Mouse (Mus musculus): ENCODE measurements around the gene Pgm5. TPM values are rescaled to one million over a fixed set of nuclear protein-coding genes. Genes with fewer than 3 reads are reported as not detected.

The Pgm5 gene
- polyA plus RNA-seq, 1 experiment from 2014 or later = 3.3 TPM

- ATAC-seq = no peak
- no peaks in the 10 kb centered on the region for H3K4me1 ChIP-seq (replicated peaks; ENCODE audit: control insufficient read depth, insufficient read depth, low read length)
- H3K27ac ChIP-seq (ENCODE audit: low read depth, low read length) = no peak overlapping the region
- H3K36me3 ChIP-seq (ENCODE audit: control insufficient read depth, insufficient read depth) = no peaks in the 10 kb centered on the region
- H3K9me3 ChIP-seq (ENCODE audit: control insufficient read depth) = no peaks in the 10 kb centered on the region
- H3K9ac ChIP-seq (ENCODE audit: low read depth, low read length) = no peak overlapping the region
- WGBS = 45% methylated on average over 2 of the region's 2 CpGs
- no peak overlapping the region for H3K4me3 ChIP-seq (ENCODE audit: low read depth, low read length)
- no peak overlapping the region for H3K4me2 ChIP-seq (replicated peaks; ENCODE audit: low read depth)
- 0 out of 2 replicates have a peak, but pooled peaks cover 6% of the 10 kb centered on the region for H3K27me3 ChIP-seq (replicated peaks; ENCODE audit: control insufficient read depth, insufficient read depth, low read length)
- no peak for TF ChIP-seq CTCF (IDR thresholded peaks at IDR 0.05; ENCODE audit: low read depth)
Observed at GRCm38 (mm10) chr19:24873873-24874272, 12.2 kb upstream of the Pgm5 start.

- Histone ChIP-seq H3K4me1 (replicated peaks; ENCODE audit: control insufficient read depth, insufficient read depth, low read length) (no peaks in the 10 kb centered on the region), H3K4me3 (ENCODE audit: low read depth, low read length) (peak overlapping the region; percentile 9; the same call in 1 of the 2 replicates), H3K4me2 (replicated peaks; ENCODE audit: low read depth) (peak overlapping the region; percentile 51), H3K27me3 (replicated peaks; ENCODE audit: control insufficient read depth, insufficient read depth, low read length) (no peaks in the 10 kb centered on the region), H3K9me3 (ENCODE audit: control insufficient read depth) (no peaks in the 10 kb centered on the region), H3K9ac (ENCODE audit: low read depth, low read length) (no peak overlapping the region), H3K36me3 (ENCODE audit: control insufficient read depth, insufficient read depth) (no peaks in the 10 kb centered on the region), H3K27ac (ENCODE audit: low read depth, low read length) (no peak overlapping the region)
- peak; percentile 56 for ATAC-seq
- TF ChIP-seq CTCF (IDR thresholded peaks at IDR 0.05; ENCODE audit: low read depth) = peak; percentile 96
- 14% methylated on average over 18 of the region's 18 CpGs for WGBS
Observed at GRCm38 (mm10) chr19:24871037-24871635, 9.5 kb upstream of the Pgm5 start.

GRCm38 (mm10) chr19:24865436-24865835 is 3.8 kb upstream of the Pgm5 start:
- TF ChIP-seq CTCF (IDR thresholded peaks at IDR 0.05; ENCODE audit: low read depth) = no peak
- no peaks in the 10 kb centered on the region for H3K36me3 ChIP-seq (ENCODE audit: control insufficient read depth, insufficient read depth)
- no peak overlapping the region for H3K4me2 ChIP-seq (replicated peaks; ENCODE audit: low read depth)
- no peak overlapping the region for H3K9ac ChIP-seq (ENCODE audit: low read depth, low read length)
- H3K27me3 ChIP-seq (replicated peaks; ENCODE audit: control insufficient read depth, insufficient read depth, low read length) = peaks cover 2% of the 10 kb centered on the region; the same call in 1 of the 2 replicates
- H3K27ac ChIP-seq (ENCODE audit: low read depth, low read length) = no peak overlapping the region
- H3K4me3 ChIP-seq (ENCODE audit: low read depth, low read length) = no peak overlapping the region
- no peaks in the 10 kb centered on the region; the same call in 1 of the 2 replicates for H3K4me1 ChIP-seq (replicated peaks; ENCODE audit: control insufficient read depth, insufficient read depth, low read length)
- no peak for ATAC-seq
- WGBS = 90% methylated on average over 9 of the region's 9 CpGs
- no peaks in the 10 kb centered on the region for H3K9me3 ChIP-seq (ENCODE audit: control insufficient read depth)

- H3K27me3 ChIP-seq (replicated peaks; ENCODE audit: control insufficient read depth, insufficient read depth, low read length) = peaks cover 2% of the 10 kb centered on the region; the same call in 1 of the 2 replicates
- H3K4me2 ChIP-seq (replicated peaks; ENCODE audit: low read depth) = peak overlapping the region; percentile 66
- H3K36me3 ChIP-seq (ENCODE audit: control insufficient read depth, insufficient read depth) = no peaks in the 10 kb centered on the region
- 15% methylated on average over 13 of the region's 13 CpGs for WGBS
- peak overlapping the region; percentile 41 for H3K9ac ChIP-seq (ENCODE audit: low read depth, low read length)
- peak overlapping the region; percentile 44 for H3K4me3 ChIP-seq (ENCODE audit: low read depth, low read length)
- no peak for TF ChIP-seq CTCF (IDR thresholded peaks at IDR 0.05; ENCODE audit: low read depth)
- peak overlapping the region; percentile 6; the same call in 1 of the 2 replicates for H3K27ac ChIP-seq (ENCODE audit: low read depth, low read length)
- H3K4me1 ChIP-seq (replicated peaks; ENCODE audit: control insufficient read depth, insufficient read depth, low read length) = no peaks in the 10 kb centered on the region; the same call in 1 of the 2 replicates
- peak; percentile 36; the same call in 1 of the 2 replicates for ATAC-seq
- H3K9me3 ChIP-seq (ENCODE audit: control insufficient read depth) = no peaks in the 10 kb centered on the region
Observed at GRCm38 (mm10) chr19:24861276-24861611, 411 bp downstream of the Pgm5 start.

GRCm38 (mm10) chr19:24851456-24852315 is 10.0 kb downstream of the Pgm5 start:
- peak overlapping the region; percentile 37 for H3K4me2 ChIP-seq (replicated peaks; ENCODE audit: low read depth)
- no peaks in the 10 kb centered on the region for H3K9me3 ChIP-seq (ENCODE audit: control insufficient read depth)
- no peaks in the 10 kb centered on the region for H3K36me3 ChIP-seq (ENCODE audit: control insufficient read depth, insufficient read depth)
- H3K4me3 ChIP-seq (ENCODE audit: low read depth, low read length) = no peak overlapping the region; the same call in 1 of the 2 replicates
- ATAC-seq = no peak
- WGBS = 56% methylated on average over 21 of the region's 21 CpGs
- TF ChIP-seq CTCF (IDR thresholded peaks at IDR 0.05; ENCODE audit: low read depth) = no peak
- no peaks in the 10 kb centered on the region for H3K27me3 ChIP-seq (replicated peaks; ENCODE audit: control insufficient read depth, insufficient read depth, low read length)
- no peak overlapping the region for H3K9ac ChIP-seq (ENCODE audit: low read depth, low read length)
- no peaks in the 10 kb centered on the region; the same call in 1 of the 2 replicates for H3K4me1 ChIP-seq (replicated peaks; ENCODE audit: control insufficient read depth, insufficient read depth, low read length)
- H3K27ac ChIP-seq (ENCODE audit: low read depth, low read length) = no peak overlapping the region

- no peak for TF ChIP-seq CTCF (IDR thresholded peaks at IDR 0.05; ENCODE audit: low read depth)
- no peaks in the 10 kb centered on the region; the same call in 1 of the 2 replicates for H3K4me1 ChIP-seq (replicated peaks; ENCODE audit: control insufficient read depth, insufficient read depth, low read length)
- ATAC-seq = no peak
Observed at GRCm38 (mm10) chr19:24848844-24849243, 12.8 kb downstream of the Pgm5 start.

More at GRCm38 (mm10) chr19:24848844-24849243, 12.8 kb downstream of the Pgm5 start:
- Histone ChIP-seq H3K27ac (ENCODE audit: low read depth, low read length) (no peak overlapping the region), H3K9me3 (ENCODE audit: control insufficient read depth) (no peaks in the 10 kb centered on the region), H3K27me3 (replicated peaks; ENCODE audit: control insufficient read depth, insufficient read depth, low read length) (no peaks in the 10 kb centered on the region), H3K9ac (ENCODE audit: low read depth, low read length) (no peak overlapping the region), H3K4me2 (replicated peaks; ENCODE audit: low read depth) (no peak overlapping the region; the same call in 1 of the 2 replicates), H3K36me3 (ENCODE audit: control insufficient read depth, insufficient read depth) (no peaks in the 10 kb centered on the region), H3K4me3 (ENCODE audit: low read depth, low read length) (no peak overlapping the region)
- WGBS = 83% methylated on average over 2 of the region's 2 CpGs

Data from intestine, postnatal 0 days (tissue).